Mouse (Mus musculus): ENCODE data around the gene Mvb12b.

Gene Mvb12b

DNA sequence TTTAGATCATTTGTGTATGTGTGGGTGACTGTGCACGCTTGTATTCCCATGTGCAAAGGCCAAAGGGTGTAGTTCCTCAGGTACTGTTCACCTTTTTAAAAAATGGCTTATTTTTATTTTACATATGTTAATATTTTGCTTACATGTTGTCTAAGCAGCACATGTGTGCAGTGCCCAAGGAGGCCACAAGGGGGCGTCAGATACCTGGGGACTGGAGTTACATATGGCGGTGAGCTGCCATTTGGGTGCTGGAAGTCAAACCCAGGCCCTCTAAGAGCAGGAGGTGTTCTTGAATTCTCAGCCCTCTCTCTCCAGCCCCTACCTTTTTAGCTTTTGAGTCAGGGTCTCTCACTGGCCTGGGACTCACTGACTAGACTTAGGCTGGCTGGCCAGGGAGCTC, 188.8 kb downstream of the Mvb12b start:
- no peak for DNase-seq (ENCODE audit: low read depth, low spot score)

DNA sequence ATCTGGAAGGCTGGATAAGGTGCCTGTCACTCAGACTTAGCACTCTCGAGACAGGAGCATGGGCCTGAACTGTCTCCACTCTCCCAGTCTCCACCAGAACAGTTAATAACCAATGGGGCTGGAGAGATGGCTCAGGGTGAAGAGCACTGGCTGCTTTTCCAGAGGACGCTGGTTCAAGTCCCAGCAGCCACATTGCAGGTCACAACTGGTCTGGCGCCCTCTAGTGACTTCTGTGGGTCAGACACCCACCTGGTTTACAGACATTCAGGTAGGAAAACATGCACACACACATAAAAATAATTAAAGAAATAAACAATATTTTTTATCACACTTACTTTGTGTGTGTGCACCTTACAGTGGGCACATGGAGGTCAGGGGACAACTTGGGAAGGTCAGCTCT, 191.3 kb downstream of the Mvb12b start:
- no peak for DNase-seq (ENCODE audit: low read depth, low spot score)

DNA sequence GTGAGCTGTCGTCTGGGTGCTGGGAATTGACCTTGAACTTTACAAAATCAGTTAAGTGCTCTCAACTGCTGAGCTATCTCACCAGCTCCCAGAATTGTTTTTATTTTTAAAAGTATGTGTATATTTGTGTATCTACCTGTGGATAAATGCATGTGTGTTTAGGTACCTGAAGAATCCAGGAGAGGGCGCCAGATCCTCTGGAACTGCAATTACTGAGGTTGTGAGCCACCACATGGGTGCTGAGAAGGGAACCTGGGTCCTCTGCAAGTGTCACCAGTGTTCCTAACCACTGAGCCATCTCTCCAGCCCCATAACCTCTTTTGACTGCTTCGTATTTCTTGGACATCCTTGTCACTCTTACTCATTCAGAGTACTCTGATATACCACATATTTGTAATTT, 193.8 kb downstream of the Mvb12b start:
- no peak for DNase-seq (ENCODE audit: low read depth, low spot score)

DNA sequence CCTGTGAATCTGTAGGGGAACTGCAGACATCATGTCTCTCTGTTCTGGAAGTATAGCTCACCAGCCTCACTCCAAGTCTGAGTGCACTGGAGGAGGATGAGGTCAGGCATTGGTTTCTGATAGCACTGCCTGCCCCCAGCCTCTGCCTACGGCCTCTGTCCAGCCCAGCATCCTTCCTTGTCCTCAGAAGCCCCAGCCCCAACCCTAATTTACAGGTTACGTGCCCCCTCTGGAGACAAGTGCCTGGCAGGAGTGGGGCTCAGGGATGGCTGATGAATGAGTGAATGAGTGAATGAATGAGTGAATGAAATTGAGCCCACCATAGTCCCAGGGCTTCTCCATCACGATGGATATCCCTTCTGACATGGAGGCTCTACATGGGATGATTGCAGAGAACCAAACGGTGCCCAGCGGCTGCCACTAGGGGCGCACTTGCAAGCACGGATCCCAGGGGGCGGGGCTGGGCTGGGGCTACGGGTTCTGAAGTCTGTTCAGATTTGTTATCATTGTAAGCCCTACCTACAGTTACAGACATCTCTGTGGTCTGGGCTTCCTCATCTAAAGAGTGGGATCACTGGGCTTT, 197.8 kb downstream of the Mvb12b start:
- DNase-seq (ENCODE audit: low read depth, low spot score), result peak; percentile 32

DNA sequence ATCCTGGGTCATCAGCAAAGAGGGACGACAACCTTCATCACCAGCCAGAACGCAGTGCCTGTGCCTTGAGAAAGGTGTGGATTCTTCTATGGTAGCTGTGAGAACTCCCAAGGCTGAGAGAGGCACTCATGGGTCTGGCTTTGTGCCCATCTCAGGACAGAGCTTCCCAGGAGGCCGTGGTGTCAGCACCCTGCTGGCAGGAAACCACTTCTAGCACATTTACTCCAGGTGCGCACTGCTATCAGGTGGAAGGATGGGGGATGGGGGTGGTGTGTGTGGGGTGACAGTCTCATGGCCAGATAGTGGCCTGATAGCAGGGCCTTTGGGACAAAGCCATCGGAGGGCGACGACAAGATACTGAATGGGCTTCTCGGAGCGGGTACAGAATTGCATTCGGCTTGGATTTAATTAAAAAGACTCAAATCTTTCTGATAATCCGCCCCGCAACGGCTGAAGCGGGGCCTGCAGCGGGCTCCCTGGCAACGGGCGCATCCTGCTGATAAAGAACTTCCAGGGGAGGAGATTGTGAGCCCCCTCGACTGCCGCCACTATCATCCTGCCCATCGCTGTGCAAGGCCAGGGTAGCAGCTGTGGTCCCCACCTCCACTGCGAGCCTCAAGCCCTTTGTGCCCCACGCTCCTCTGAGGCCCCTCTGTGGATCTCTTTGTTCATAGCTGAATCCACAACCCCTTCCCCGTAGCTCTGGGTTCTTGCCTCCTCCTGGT, 198.4 kb downstream of the Mvb12b start:
- DNase-seq (ENCODE audit: low read depth, low spot score), result no peak

DNA sequence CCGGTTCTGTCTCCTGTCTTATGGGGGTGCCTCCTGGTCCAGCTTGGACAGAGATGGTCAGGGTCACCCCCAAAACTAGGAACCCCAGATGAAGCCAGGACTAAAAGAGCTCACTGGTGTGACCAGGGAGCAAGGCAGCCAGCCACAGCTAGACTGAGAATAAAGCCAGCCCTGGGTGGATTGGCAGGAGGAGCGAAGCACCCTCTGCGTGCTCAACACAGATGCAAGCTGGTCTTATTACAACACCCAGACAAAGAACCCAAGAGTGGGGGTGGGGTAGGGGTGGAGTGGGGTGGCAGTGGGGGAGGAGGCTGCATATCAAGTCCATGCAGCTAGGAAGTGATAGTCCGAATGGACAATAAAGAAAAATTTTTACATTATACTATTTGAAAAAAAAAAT, 204.2 kb downstream of the Mvb12b start:
- DNase-seq (ENCODE audit: low read depth, low spot score), result no peak

DNA sequence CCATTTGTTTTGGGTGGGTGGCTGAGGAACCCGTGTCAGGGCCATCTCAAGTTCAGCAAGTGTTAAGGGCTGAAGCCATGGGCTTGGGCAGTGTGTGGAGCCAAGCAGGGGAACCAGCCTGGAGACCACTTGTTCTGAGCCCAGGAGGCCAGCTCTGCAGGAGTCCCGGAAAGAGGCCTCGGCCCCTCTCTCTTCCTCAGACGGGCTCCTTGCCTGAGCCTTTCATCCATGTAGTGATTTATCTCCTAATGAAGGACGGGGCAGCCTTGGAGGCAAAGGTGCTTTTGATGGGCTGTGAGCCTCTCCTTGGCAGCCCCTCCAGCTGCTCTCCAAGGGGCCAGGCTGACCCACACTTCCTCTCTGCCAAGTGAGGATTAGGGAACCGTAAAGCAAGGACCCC, 204.7 kb downstream of the Mvb12b start:
- DNase-seq (ENCODE audit: low read depth, low spot score), result no peak

DNA sequence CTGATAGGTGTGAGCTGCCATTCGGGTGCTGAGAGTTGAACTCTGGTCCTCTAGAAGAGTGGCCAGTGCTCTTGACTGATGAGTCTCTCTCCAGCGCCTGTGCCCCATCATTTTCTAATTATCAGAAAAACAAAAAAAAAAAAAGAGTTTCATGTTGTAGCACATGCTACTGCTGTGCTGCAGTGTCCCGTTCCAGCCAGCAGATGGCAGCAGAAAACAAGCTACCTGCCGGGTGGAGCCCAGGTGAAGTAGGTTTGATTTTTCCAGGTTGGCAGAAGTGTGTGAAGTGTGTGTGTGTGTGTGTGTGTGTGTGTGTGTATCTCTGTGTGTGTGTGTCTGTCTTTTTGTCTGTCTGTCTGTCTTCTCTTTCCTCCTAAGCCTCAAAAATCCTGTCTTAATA, 205.5 kb downstream of the Mvb12b start:
- peak; percentile 64 for DNase-seq (ENCODE audit: low read depth, low spot score)
